Mouse (Mus musculus) cortical plate, adult 2 months (tissue): ENCODE data around the gene Schip1. TPM values are rescaled to one million over a fixed set of nuclear protein-coding genes. Genes with fewer than 3 reads are reported as not detected.
"Not testable (repeated sequence)": the region's sequence is repeated elsewhere in the genome, so short reads cannot be mapped to it uniquely, and the experiment has no call there.

Experiments used
- H3K27ac ChIP-seq: fragments of 200-500 bp; 2 replicates; pipeline ENCODE4 v1.5.1; 2012; ENCODE audit warnings: low read length, control low read depth, inconsistent platforms; ENCODE audit not compliant: insufficient read depth
- H3K4me1 ChIP-seq: fragments of 200-500 bp; 2 replicates; pipeline ENCODE4 v1.6.1; 2011; ENCODE audit warnings: low read length; ENCODE audit not compliant: control insufficient read depth, insufficient read depth
- H3K4me3 ChIP-seq: fragments of 200-500 bp; 2 replicates; pipeline ENCODE4 v1.5.1; 2011; ENCODE audit warnings: mild to moderate bottlenecking, low read length, control low read depth; ENCODE audit not compliant: insufficient read depth
- CTCF ChIP-seq: fragments of 200-500 bp; IDR thresholded peaks from 2 replicates; pipeline ENCODE4 v1.5.1; 2011; ENCODE audit warnings: mild to moderate bottlenecking, control low read depth, low read length; ENCODE audit not compliant: insufficient read depth; ENCODE audit errors: extremely low read depth
- POLR2A ChIP-seq: fragments of 200-500 bp; IDR thresholded peaks from 2 replicates; pipeline ENCODE4 v1.6.1; 2011; ENCODE audit warnings: mild to moderate bottlenecking, low read length, control low read depth; ENCODE audit not compliant: insufficient read depth; ENCODE audit errors: extremely low read depth
- polyA plus RNA-seq: library from polyadenylated mRNA; depleted of rRNA; stranded (reverse); fragments of >200 nt; gene quantifications from 2 replicates; pipeline ENCODE4 v1.2.3, GENCODE M21; 2012

Schip1 gene
- polyA plus RNA-seq, 1 experiment = 207 TPM

DNA sequence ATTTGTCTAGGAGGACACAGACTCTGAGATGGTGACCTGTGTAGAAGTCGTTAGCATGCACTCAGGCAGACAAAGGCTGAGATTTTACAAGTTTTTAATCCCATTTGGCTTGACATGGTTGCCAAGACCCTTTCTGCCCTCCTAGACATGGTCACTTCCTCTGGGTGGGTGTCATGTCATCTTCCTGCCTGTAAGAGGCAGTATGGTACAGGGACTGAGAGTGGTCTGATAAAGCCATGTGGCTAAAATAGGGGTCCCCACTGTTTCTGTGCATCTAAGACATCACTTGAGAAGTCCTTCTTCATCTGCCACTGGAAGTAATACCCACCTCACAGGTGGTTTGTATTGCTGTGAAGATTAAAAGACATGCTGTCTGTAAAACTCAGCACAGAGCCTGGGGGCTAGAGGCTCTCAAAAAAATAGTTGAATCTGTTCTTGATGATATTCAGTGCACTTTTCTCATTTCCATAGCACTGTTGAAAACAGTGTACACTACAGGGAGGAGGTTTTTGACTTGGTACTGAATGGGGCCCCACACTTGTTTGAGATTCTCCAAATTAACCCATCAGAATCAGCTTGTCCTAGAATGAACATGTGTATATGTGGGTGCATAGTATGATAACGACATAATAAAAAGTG lies 5.3 kb upstream of the Schip1 start:
- Histone ChIP-seq H3K27ac (no peak overlapping the region), H3K4me1 (peaks cover 1% of the 10 kb centered on the region; the same call in 1 of the 2 replicates), H3K4me3 (no peak overlapping the region)
- no peak for TF ChIP-seq POLR2A
- peak; percentile 89 for TF ChIP-seq CTCF

DNA sequence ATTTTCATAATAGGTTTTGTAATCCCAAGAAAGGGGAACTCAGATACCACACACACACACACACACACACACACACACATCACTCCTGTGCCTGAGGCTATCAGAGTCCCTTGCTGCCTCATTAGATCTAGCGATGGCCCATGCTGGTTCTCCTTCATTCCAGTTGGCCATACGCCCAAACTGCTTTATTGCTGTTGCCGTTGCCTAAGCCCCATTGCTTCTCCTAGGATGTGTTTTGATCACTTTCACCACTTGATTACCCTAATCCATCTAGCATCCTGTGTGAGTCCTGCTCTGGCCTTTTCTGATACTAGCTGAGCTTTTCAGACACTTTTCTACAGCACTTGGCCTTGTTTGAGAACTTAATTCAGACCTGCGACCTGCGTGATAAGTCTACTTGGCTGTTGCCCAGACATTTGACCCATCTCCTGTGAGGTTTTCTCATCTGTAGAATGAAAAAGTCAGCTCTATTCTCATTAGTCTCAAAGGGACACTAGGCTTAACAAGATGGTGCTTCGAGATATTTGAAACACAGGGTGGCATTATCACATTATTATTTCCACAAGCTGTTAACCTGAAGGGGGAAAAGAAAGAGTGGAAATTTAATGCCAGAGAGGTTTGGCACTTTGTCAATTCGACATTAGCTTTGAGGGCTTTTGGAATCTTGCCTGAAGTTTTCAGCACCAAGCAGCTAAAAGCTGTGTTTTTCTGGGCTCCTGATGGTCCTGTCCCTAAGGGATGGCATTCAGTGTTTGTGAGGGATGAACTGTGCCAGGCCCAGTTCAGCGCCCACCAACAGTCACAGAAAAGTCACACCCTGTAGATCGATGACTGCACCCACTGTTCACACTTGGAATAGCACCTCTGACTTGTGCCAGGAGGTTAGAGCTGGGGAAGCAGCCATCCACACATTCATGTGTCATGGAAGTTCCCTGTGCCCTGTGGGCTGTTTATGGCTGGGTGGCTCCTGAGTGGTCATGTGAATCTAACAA lies 7.1 kb downstream of the Schip1 start:
- H3K27ac ChIP-seq = no peak overlapping the region
- no peak overlapping the region for H3K4me3 ChIP-seq
- TF ChIP-seq POLR2A = no peak
- TF ChIP-seq CTCF = no peak
- no peaks in the 10 kb centered on the region for H3K4me1 ChIP-seq

DNA sequence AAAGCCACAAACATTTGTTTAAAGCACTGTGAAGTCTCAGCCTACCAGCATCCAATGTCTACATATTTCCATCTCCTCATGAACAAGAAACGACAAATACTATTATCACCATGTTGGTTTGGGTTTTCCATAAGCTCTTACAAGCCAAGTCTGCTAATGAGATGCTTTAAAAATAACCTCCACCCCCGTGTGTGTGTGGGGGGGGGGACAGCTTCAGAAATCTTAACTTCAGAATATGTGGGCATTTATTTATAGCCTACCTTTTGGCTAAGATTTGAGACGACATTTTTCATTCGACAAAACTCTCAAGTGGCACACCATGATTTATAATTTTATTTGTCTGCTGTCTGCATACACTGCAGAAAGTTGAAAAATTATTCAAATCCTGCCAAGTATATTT lies 12.8 kb downstream of the Schip1 start:
- TF ChIP-seq CTCF (no peak), POLR2A (no peak)
- Histone ChIP-seq H3K27ac (no peak overlapping the region), H3K4me1 (no peaks in the 10 kb centered on the region), H3K4me3 (no peak overlapping the region)

DNA sequence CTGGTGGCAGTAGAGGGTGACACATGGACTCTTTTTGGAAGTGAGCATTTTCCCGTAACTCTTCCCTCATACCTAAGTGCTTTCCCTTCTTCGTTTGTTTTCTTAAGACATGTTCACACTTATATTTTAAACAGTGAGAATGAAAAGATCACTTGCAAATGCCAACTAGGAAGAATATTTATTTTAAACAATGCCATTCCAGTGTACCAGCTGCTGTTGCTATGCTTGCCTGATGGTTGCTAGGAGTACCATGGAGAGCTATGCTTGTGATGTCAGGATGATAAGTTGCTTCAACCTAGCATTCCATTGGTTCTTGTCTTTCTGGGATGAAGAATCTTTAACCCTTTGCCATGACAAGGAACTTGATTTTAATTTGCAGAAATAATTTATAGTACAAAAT lies 20.4 kb downstream of the Schip1 start:
- no peak for TF ChIP-seq POLR2A
- Histone ChIP-seq H3K4me1 (peaks cover 2% of the 10 kb centered on the region; the same call in 1 of the 2 replicates), H3K4me3 (no peak overlapping the region), H3K27ac (no peak overlapping the region)

DNA sequence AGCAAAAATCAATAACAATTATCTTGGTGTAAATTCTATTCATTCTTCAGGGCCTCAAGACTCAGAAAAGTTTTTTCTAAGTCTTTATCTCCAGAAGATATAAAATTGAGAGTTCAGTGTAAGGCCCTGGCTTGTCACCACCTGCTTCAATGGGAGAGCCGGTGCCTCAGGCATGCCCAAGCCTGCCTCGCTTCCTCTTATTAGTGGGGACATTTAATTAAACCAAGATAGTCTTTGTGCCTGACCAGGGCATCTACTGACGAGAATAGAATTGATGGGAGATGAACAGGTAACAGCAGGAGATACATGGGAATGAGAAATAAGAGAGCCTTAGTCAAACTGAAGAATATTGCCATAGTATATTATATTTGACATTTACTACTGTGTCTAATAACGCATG lies 27.5 kb downstream of the Schip1 start:
- Histone ChIP-seq H3K4me1 (no peaks in the 10 kb centered on the region), H3K4me3 (no peak overlapping the region), H3K27ac (no peak overlapping the region)
- no peak for TF ChIP-seq POLR2A
- TF ChIP-seq CTCF = no peak

DNA sequence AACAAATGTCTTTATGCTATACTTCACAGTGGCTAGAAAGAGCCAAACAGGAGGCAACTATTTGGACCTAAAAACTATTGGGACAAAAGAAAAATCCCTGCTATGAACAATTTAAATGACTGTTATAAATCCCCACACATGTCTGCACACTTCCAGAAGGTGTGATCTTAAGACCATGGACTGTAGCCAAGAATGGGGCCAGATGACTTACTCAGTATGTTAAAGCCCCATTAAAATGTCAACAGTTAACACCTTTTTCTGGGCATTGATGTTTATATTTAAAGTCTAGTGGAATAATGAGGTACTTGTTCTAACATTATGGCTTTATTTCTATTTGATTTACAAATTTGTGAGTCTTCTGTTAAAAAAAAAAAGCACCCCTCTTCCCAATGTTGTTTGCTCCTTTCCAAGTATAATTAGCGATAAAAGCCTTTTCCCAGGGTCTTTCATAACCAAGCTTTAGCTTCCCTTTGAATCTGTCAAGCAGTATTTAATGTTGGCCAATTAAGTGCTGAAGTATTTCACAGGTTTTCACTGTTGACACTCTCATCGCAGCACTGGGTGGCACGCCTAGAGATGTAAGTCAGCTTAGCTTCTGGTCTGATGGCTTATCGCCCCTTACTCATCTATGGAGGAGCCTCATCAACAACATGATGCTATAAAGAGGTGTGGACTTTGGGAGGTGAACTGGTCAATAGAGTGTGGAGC lies 32.3 kb downstream of the Schip1 start:
- no peak overlapping the region for H3K4me3 ChIP-seq
- TF ChIP-seq POLR2A = no peak
- no peak for TF ChIP-seq CTCF
- H3K4me1 ChIP-seq = peaks cover 3% of the 10 kb centered on the region; the same call in 1 of the 2 replicates
- H3K27ac ChIP-seq = no peak overlapping the region

DNA sequence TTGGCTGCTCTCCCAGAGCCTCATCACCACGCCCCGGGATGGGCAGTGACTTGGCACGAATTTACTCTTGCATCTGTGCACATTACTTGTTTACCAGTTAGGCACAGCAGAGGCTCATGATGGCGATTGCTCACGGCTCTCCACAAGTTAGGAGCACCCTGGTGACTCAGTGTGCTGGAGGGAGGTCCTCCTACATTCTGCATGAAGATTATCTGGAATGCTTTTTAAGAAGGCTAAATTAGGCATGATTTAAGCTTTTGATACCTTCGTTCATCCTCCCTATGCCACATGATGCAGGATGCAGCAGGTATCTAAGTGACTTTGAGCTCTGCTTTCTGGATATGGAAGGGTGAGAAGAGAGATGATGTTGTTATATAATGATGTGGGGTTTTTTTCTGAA lies 35.0 kb downstream of the Schip1 start:
- H3K27ac ChIP-seq, H3K4me1 ChIP-seq, H3K4me3 ChIP-seq: not testable (repeated sequence)

DNA sequence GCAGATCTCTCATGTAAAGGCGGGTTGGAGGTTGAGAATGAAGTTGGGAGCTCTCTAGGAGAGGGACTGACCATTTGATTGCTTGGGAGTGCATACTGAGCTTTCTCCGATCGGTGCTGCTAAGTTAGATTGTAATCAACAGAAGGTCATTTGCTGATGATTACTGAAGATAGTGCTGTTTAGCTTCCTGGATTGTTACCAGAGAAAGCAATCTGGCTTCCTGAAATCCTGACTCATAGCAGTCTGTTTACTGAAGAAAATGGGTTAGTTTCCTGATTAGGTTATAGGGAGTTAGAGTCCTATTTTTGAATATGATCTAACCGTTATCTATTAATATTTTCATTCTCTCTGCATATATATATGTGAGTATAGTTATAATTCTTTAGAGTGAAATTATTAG lies 36.7 kb downstream of the Schip1 start:
- TF ChIP-seq CTCF (no peak), POLR2A (no peak)
- Histone ChIP-seq H3K4me3 (no peak overlapping the region), H3K4me1 (peaks cover 3% of the 10 kb centered on the region; the same call in 1 of the 2 replicates), H3K27ac (no peak overlapping the region)

DNA sequence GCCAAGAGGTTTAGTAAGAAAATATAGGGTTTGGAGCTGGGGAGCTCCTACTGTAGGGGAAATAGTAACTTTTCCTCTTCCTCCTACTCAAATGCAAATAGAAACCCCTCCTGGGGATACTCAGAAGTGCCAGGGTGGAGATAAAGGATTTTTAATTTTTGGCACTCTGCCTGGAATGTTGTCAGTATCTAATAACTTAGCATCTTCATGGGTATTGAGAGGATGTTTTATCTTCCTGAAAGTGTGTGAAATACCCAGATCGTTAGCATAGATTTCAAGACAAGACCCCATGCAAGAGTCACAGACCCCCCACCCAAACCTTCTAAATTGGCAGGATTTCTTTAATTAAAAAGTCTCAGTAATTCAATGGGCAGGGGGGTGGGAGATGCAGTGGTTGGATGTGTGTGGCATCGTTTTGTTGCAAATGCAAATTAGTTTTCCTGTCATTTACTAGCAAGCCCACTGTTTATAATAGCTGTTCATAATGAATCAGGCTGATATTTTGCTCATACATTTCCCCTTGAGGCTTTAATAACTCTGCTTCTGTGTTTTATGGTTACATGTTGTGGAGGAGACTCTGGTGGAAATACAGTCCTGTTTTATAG lies 40.6 kb downstream of the Schip1 start:
- no peak overlapping the region for H3K27ac ChIP-seq
- no peaks in the 10 kb centered on the region; the same call in 1 of the 2 replicates for H3K4me1 ChIP-seq
- TF ChIP-seq POLR2A = no peak
- TF ChIP-seq CTCF = no peak
- H3K4me3 ChIP-seq = no peak overlapping the region
